Mouse (Mus musculus) testis, adult 2 months (tissue): ENCODE measurements at regions not wholly inside any gene's neighbourhood (a gene's known extent, or its start where the extent isn't known, plus 50 kb on each side); places are given as distances from the start of the nearest gene placed in this dataset.

Source experiments
- CTCF ChIP-seq: fragments of 200-500 bp; IDR thresholded peaks from 2 replicates; pipeline ENCODE4 v1.5.1; 2012; ENCODE audit warnings: low read depth, mild to moderate bottlenecking, inconsistent platforms, low read length, moderate library complexity; ENCODE audit not compliant: control insufficient read depth, insufficient read depth, insufficient replicate concordance
- POLR2A ChIP-seq: fragments of 200-500 bp; IDR thresholded peaks from 2 replicates; pipeline ENCODE4 v1.6.1; 2012; ENCODE audit warnings: low read depth, mild to moderate bottlenecking, inconsistent platforms, low read length, moderate library complexity; ENCODE audit not compliant: control insufficient read depth

DNA sequence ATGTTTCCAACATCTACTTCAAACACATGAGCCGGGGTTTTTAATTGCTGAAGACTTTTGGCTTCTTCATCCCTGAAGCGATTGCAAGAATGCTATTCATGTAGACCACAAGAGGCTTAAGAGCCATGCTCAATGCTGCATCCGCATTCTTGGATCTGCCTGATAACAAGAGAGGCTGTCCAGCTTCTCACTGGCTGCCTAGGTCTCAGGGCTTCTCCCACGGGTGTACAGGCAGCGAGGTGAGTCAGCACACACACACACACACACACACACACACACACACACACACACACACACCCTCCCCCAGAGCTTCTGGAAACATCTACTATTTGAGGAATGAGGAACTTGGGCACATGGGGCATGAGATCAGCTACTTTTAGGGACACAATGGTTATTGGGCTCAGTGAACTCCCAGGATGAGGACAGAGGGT is 261.1 kb downstream of the Tgfb2 start:
- TF ChIP-seq CTCF (no peak), POLR2A (no peak)
